Mouse (Mus musculus) MEL (cell line): ENCODE measurements around the gene March10. TPM values are rescaled to one million over a fixed set of nuclear protein-coding genes. Genes with fewer than 3 reads are reported as not detected.

Experiments
- DNase-seq: peaks from one replicate; pipeline ENCODE4 v3.0.0; 2011; ENCODE audit warnings: low read depth, low spot score
- H3K27ac ChIP-seq: 2 replicates; pipeline ENCODE4 v1.5.1; 2012; ENCODE audit warnings: low read depth, mild to moderate bottlenecking, control low read depth, low read length, moderate library complexity; ENCODE audit not compliant: control insufficient read depth
- H3K27me3 ChIP-seq, 2 experiments: fragments of 150-350 bp in 1 of 2; sonication (generic) in 1 of 2; 2 replicates each; pipeline ENCODE4 v1.6.1; 2012; ENCODE audit warnings: low read length in 2 of 2, mild to moderate bottlenecking in 2 of 2, improper control_type of control experiment in 1 of 2, moderate library complexity in 1 of 2; ENCODE audit not compliant: insufficient read depth in 2 of 2, control insufficient read depth in 1 of 2
- H3K36me3 ChIP-seq, 2 experiments: 2 replicates each; pipeline ENCODE4 v1.6.1; 2012 to 2014; ENCODE audit warnings: low read length in 2 of 2, improper control_type of control experiment in 1 of 2, inconsistent platforms in 1 of 2, mild to moderate bottlenecking in 1 of 2; ENCODE audit not compliant: insufficient read depth in 2 of 2, control insufficient read depth in 1 of 2
- H3K4me1 ChIP-seq, 2 experiments: fragments of 150-350 bp in 1 of 2; sonication (generic) in 1 of 2; 2 replicates each; pipeline ENCODE4 v1.6.1; 2012; ENCODE audit warnings: low read length in 2 of 2, improper control_type of control experiment in 1 of 2, mild to moderate bottlenecking in 1 of 2; ENCODE audit not compliant: insufficient read depth in 2 of 2, control insufficient read depth in 1 of 2
- H3K4me3 ChIP-seq, 2 experiments: fragments of 150-350 bp in 1 of 2; sonication (generic) in 1 of 2; 2 replicates each; pipeline ENCODE4 v1.5.1; 2012; ENCODE audit warnings: low read depth in 2 of 2, low read length in 2 of 2, mild to moderate bottlenecking in 2 of 2, moderate library complexity in 2 of 2, control low read depth in 1 of 2, improper control_type of control experiment in 1 of 2; ENCODE audit not compliant: control insufficient read depth in 1 of 2, insufficient read depth in 1 of 2
- H3K79me2 ChIP-seq: 2 replicates; pipeline ENCODE4 v1.6.1; 2012; ENCODE audit warnings: mild to moderate bottlenecking, low read length, moderate library complexity; ENCODE audit not compliant: control insufficient read depth, poor library complexity, insufficient read depth
- H3K9ac ChIP-seq: 2 replicates; pipeline ENCODE4 v1.6.1; 2012; ENCODE audit warnings: low read depth, mild to moderate bottlenecking, control low read depth, low read length, moderate library complexity; ENCODE audit not compliant: control insufficient read depth, poor library complexity, severe bottlenecking
- H3K9me3 ChIP-seq: fragments of 150-350 bp; sonication (generic); replicated peaks from 2 replicates; pipeline ENCODE4 v1.6.1; 2012; ENCODE audit warnings: mild to moderate bottlenecking, low read length, improper control_type of control experiment, moderate library complexity; ENCODE audit not compliant: insufficient read depth
- CTCF ChIP-seq, 3 experiments: IDR thresholded peaks in 2 of 3; conservative IDR thresholded peaks in 1 of 3; 2 replicates each; pipeline ENCODE4 v1.5.1; 2011 to 2012; ENCODE audit warnings: low read length in 3 of 3, low read depth in 2 of 3, mild to moderate bottlenecking in 2 of 3, improper control_type of control experiment in 1 of 3, inconsistent platforms in 1 of 3, mixed read lengths in 1 of 3, moderate library complexity in 1 of 3; ENCODE audit not compliant: control insufficient read depth in 1 of 3, insufficient read depth in 1 of 3, poor library complexity in 1 of 3, severe bottlenecking in 1 of 3
- E2F4 ChIP-seq: IDR thresholded peaks from 2 replicates; pipeline ENCODE4 v1.6.1; 2011; ENCODE audit warnings: low read depth, low read length, improper control_type of control experiment, borderline replicate concordance
- ELF1 ChIP-seq: IDR thresholded peaks from 2 replicates; pipeline ENCODE4 v1.6.1; 2014; ENCODE audit warnings: low read depth, mild to moderate bottlenecking, inconsistent platforms, low read length, improper control_type of control experiment, moderate library complexity
- EP300 ChIP-seq, 2 experiments: IDR thresholded peaks; 2 replicates each; pipeline ENCODE4 v1.6.1; 2011; ENCODE audit warnings: improper control_type of control experiment in 2 of 2, low read length in 2 of 2, low read depth in 1 of 2, mild to moderate bottlenecking in 1 of 2
- GABPA ChIP-seq: IDR thresholded peaks from 2 replicates; pipeline ENCODE4 v1.6.1; 2012; ENCODE audit warnings: low read depth, mild to moderate bottlenecking, inconsistent platforms, low read length, improper control_type of control experiment, moderate library complexity
- HCFC1 ChIP-seq: IDR thresholded peaks from 2 replicates; pipeline ENCODE4 v1.6.1; 2012; ENCODE audit warnings: low read depth, mild to moderate bottlenecking, inconsistent platforms, low read length, improper control_type of control experiment, moderate library complexity
- KAT2A ChIP-seq: conservative IDR thresholded peaks from 2 replicates; pipeline ENCODE4 v1.6.1; 2012; ENCODE audit warnings: low read depth, low read length, improper control_type of control experiment, inconsistent platforms
- MAFK ChIP-seq: IDR thresholded peaks from 2 replicates; pipeline ENCODE4 v1.6.1; 2011; ENCODE audit warnings: low read depth, mild to moderate bottlenecking, low read length, improper control_type of control experiment, borderline replicate concordance
- MAX ChIP-seq: IDR thresholded peaks from 2 replicates; pipeline ENCODE4 v1.6.1; 2011; ENCODE audit warnings: low read length, improper control_type of control experiment
- MAZ ChIP-seq: IDR thresholded peaks from 2 replicates; pipeline ENCODE4 v1.6.1; 2012; ENCODE audit warnings: low read depth, mild to moderate bottlenecking, inconsistent platforms, low read length, improper control_type of control experiment
- MXI1 ChIP-seq: IDR thresholded peaks from 2 replicates; pipeline ENCODE4 v1.6.1; 2011; ENCODE audit warnings: mild to moderate bottlenecking, low read depth, low read length, improper control_type of control experiment
- MYB ChIP-seq: IDR thresholded peaks from 2 replicates; pipeline ENCODE4 v1.6.1; 2011; ENCODE audit warnings: mild to moderate bottlenecking, low read depth, low read length, improper control_type of control experiment
- MYC ChIP-seq: IDR thresholded peaks from 2 replicates; pipeline ENCODE4 v1.6.1; 2011; ENCODE audit warnings: low read depth, mild to moderate bottlenecking, low read length, improper control_type of control experiment, moderate library complexity
- NRF1 ChIP-seq: IDR thresholded peaks from 2 replicates; pipeline ENCODE4 v1.6.1; 2014; ENCODE audit warnings: low read depth, mild to moderate bottlenecking, inconsistent platforms, low read length, improper control_type of control experiment, moderate library complexity; ENCODE audit not compliant: poor library complexity, insufficient read depth, severe bottlenecking
- POLR2AphosphoS2 ChIP-seq: IDR thresholded peaks from 2 replicates; pipeline ENCODE4 v1.6.1; 2011; ENCODE audit warnings: low read length, improper control_type of control experiment
- POLR2AphosphoS5 ChIP-seq: IDR thresholded peaks from 2 replicates; pipeline ENCODE4 v1.6.1; 2012; ENCODE audit warnings: low read depth, borderline replicate concordance, mild to moderate bottlenecking, inconsistent platforms, low read length, moderate library complexity, mixed read lengths
- RAD21 ChIP-seq: IDR thresholded peaks from 2 replicates; pipeline ENCODE4 v1.6.1; 2011; ENCODE audit warnings: mild to moderate bottlenecking, low read depth, low read length, improper control_type of control experiment
- SIN3A ChIP-seq: IDR thresholded peaks from 2 replicates; pipeline ENCODE4 v1.6.1; 2012; ENCODE audit warnings: low read length, improper control_type of control experiment, inconsistent platforms
- SMC3 ChIP-seq: IDR thresholded peaks from 2 replicates; pipeline ENCODE4 v1.6.1; 2011; ENCODE audit warnings: low read depth, low read length, improper control_type of control experiment
- TAL1 ChIP-seq: IDR thresholded peaks from 2 replicates; pipeline ENCODE4 v1.6.1; 2012; ENCODE audit warnings: mild to moderate bottlenecking, inconsistent platforms, low read length, moderate library complexity, mixed read lengths
- TBP ChIP-seq: IDR thresholded peaks from 2 replicates; pipeline ENCODE4 v1.8.0; 2011; ENCODE audit warnings: low read depth, low read length, improper control_type of control experiment
- UBTF ChIP-seq: IDR thresholded peaks from 2 replicates; pipeline ENCODE4 v1.6.1; 2012; ENCODE audit warnings: low read depth, mild to moderate bottlenecking, inconsistent platforms, low read length, improper control_type of control experiment, moderate library complexity, borderline replicate concordance; ENCODE audit not compliant: insufficient read depth
- USF1 ChIP-seq: IDR thresholded peaks from 2 replicates; pipeline ENCODE4 v1.6.1; 2014; ENCODE audit warnings: low read depth, mild to moderate bottlenecking, inconsistent platforms, low read length, improper control_type of control experiment, moderate library complexity
- USF2 ChIP-seq, 2 experiments: IDR thresholded peaks; 2 replicates each; pipeline ENCODE4 v1.6.1; 2011 to 2012; ENCODE audit warnings: improper control_type of control experiment in 2 of 2, low read length in 2 of 2, borderline replicate concordance in 1 of 2, inconsistent platforms in 1 of 2, low read depth in 1 of 2, mild to moderate bottlenecking in 1 of 2; ENCODE audit not compliant: insufficient read depth in 1 of 2
- ZC3H11A ChIP-seq: IDR thresholded peaks from 2 replicates; pipeline ENCODE4 v1.6.1; 2012; ENCODE audit warnings: low read depth, mild to moderate bottlenecking, inconsistent platforms, low read length, improper control_type of control experiment
- polyA plus RNA-seq, 2 experiments: library from polyadenylated mRNA; stranded (reverse) in 1 of 2; unstranded in 1 of 2; fragments of >175 nt in 1 of 2; fragments of >200 nt in 1 of 2; gene quantifications; 2 replicates each; pipeline versions ENCODE4 v1.2.1 to v1.2.4; 2012; ENCODE audit warnings: low replicate concordance in 2 of 2, low read depth in 1 of 2; ENCODE audit not compliant: insufficient read length in 2 of 2, insufficient read depth in 1 of 2, missing spikeins in 1 of 2
- total RNA-seq: library from RNA; depleted of rRNA; stranded (reverse); fragments of 300-350 nt; gene quantifications from 2 replicates; pipeline ENCODE4 v1.2.3, GENCODE M21; 2012

Gene March10
- total and polyA plus RNA-seq, 3 experiments = not detected

GRCm38 (mm10) chr11:105453084-105453483, 3.5 kb downstream of the March10 start:
- Histone ChIP-seq H3K4me3 (no peak overlapping the region), H3K79me2 (no peaks in the 10 kb centered on the region), H3K36me3 (no peaks in the 10 kb centered on the region), H3K9ac (no peak overlapping the region), H3K9me3 (no peaks in the 10 kb centered on the region), H3K27me3 (peaks cover 2 to 3% of the 10 kb centered on the region in 2 experiments; a peak in 2 of 4 replicates), H3K4me1 (no peaks in the 10 kb centered on the region), H3K27ac (no peak overlapping the region)
- no peak for TF ChIP-seq USF2 (IDR thresholded peaks at IDR 0.05; ENCODE audit: borderline replicate concordance in 1 of 2, insufficient read depth in 1 of 2, low read depth in 1 of 2, low read length in 2 of 2)
- no peak for TF ChIP-seq SIN3A
- no peak for TF ChIP-seq GABPA
- no peak for TF ChIP-seq POLR2AphosphoS5
- TF ChIP-seq ELF1 = no peak
- no peak for TF ChIP-seq SMC3
- no peak for TF ChIP-seq MYB
- TF ChIP-seq USF1 = no peak
- no peak for TF ChIP-seq CTCF (IDR thresholded peaks at IDR 0.05 in 2 of 3, conservative IDR thresholded peaks at IDR 0.05 in 1 of 3; ENCODE audit: control insufficient read depth in 1 of 3, insufficient read depth in 1 of 3, low read depth in 2 of 3, low read length in 3 of 3, poor library complexity in 1 of 3, severe bottlenecking in 1 of 3)
- no peak for TF ChIP-seq POLR2AphosphoS2
- no peak for TF ChIP-seq MXI1
- TF ChIP-seq TAL1 = no peak
- no peak for TF ChIP-seq NRF1
- TF ChIP-seq EP300 (IDR thresholded peaks at IDR 0.05; ENCODE audit: low read depth in 1 of 2, low read length in 2 of 2) = no peak
- no peak for TF ChIP-seq MAX
- no peak for TF ChIP-seq RAD21
- DNase-seq = no peak

- no peak for TF ChIP-seq MAX
- TF ChIP-seq GABPA = no peak
- TF ChIP-seq MAZ = no peak
- TF ChIP-seq MYC = no peak
- no peak for TF ChIP-seq USF2 (IDR thresholded peaks at IDR 0.05; ENCODE audit: borderline replicate concordance in 1 of 2, insufficient read depth in 1 of 2, low read depth in 1 of 2, low read length in 2 of 2)
- TF ChIP-seq POLR2AphosphoS5 = no peak
- no peak for TF ChIP-seq HCFC1
- TF ChIP-seq NRF1 = no peak
- TF ChIP-seq ZC3H11A = no peak
- no peak for TF ChIP-seq MYB
- TF ChIP-seq MAFK = no peak
- no peak for TF ChIP-seq UBTF
- TF ChIP-seq KAT2A = no peak
- no peak for TF ChIP-seq SMC3
- TF ChIP-seq E2F4 = no peak
- TF ChIP-seq TBP = no peak
- no peak for DNase-seq
- Histone ChIP-seq H3K4me3 (no peak overlapping the region), H3K79me2 (no peaks in the 10 kb centered on the region), H3K27ac (no peak overlapping the region), H3K9ac (no peak overlapping the region), H3K27me3 (peaks cover 2 to 3% of the 10 kb centered on the region in 2 experiments; a peak in 2 of 4 replicates), H3K9me3 (no peaks in the 10 kb centered on the region), H3K36me3 (no peaks in the 10 kb centered on the region), H3K4me1 (no peaks in the 10 kb centered on the region)
These were observed 4.0 kb downstream of the March10 start for GRCm38 (mm10) chr11:105452504-105452903.
